Mouse (Mus musculus): ENCODE measurements around the gene Gm6169.

- no peak for TF ChIP-seq CTCF (IDR thresholded peaks at IDR 0.05; ENCODE audit: borderline replicate concordance, extremely low read depth, insufficient read depth, insufficient read length)
- TF ChIP-seq POLR2A (IDR thresholded peaks at IDR 0.05; ENCODE audit: borderline replicate concordance, extremely low read depth, insufficient read depth, insufficient read length, poor library complexity, severe bottlenecking): no peak
Measured at GRCm38 (mm10) chr13:97059746-97060145, 39.3 kb downstream of the Gm6169 start.
